Mouse (Mus musculus) cerebral cortex, adult 2 months (tissue): Measurements from ENCODE around the gene Nup210l.

Source experiments
- WGBS: fragments of 180-500 bp; shearing (Covaris S2); methylation state at CpG from one replicate; pipeline ENCODE4 v1.1.7; 2018; 5-methylcytosine and 5-hydroxymethylcytosine counted together

Nup210l gene

DNA sequence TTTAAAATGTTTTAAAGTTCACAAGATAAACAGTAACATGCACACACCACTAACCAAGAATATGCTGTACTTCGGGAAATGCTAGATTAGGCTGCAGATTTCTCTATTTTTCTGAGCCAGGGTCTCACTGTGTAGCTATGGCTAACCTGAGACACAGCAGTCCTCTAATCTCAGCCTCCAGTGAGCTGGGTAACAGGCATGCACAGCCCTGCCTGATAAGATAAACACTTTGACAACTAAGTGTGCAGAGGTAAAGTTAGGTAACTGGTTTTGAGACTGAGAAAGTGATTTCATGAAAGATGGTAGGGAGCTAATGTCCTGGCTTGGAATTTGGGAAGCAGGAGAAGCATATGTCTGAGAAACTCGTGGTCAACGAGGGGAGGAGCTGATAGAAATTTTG, 9.5 kb upstream of the Nup210l start:
- WGBS = 92% methylated on average over 3 of the region's 3 CpGs

GRCm38 (mm10) chr3:90097928-90098327, 6.0 kb upstream of the Nup210l start:
- WGBS = 48% methylated on average over 5 of the region's 5 CpGs

- 77% methylated on average over 3 of the region's 3 CpGs for WGBS
Observed at GRCm38 (mm10) chr3:90101010-90101409, 2.9 kb upstream of the Nup210l start.

DNA sequence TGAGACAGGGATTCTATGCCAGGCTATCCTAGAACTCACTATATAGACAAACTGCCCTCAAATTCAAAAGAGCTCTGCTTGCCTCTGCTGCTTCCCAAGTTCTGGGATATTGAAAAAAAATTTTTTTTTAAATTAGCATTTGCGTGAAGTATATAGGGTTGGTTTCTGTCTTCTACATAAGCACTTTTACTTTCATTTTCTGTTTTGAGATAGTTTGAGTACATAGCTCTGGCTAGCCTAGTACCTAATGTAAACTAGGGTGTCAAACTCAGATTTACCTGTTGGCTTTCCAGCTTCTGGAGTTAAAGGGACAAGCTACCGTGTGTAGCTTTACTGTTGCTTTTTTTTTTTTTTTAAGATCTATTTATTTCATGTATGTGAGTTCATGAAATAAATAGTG, 2.3 kb upstream of the Nup210l start:
- WGBS = 84% methylated on average over 2 of the region's 2 CpGs

DNA sequence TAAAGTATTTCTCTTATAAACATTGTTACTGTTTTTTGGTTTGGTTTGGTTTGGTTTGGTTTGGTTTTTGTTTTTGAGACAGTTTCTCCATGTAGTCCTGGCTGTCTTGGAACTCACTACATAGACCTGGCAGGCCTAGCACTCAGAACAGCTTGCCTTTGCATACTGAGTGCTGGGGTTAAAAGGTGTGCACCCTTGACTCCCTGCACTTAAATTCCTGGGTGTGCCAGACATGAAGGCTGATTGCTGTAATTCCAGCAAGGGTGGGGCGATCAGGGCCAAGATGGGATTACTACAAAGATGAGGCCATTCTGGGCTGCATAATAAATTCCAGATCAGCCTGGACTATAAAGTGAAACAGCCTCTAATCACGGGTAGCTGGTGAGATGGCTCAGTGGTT, 1.7 kb upstream of the Nup210l start:
- WGBS = 82% methylated on average over 2 of the region's 2 CpGs

DNA sequence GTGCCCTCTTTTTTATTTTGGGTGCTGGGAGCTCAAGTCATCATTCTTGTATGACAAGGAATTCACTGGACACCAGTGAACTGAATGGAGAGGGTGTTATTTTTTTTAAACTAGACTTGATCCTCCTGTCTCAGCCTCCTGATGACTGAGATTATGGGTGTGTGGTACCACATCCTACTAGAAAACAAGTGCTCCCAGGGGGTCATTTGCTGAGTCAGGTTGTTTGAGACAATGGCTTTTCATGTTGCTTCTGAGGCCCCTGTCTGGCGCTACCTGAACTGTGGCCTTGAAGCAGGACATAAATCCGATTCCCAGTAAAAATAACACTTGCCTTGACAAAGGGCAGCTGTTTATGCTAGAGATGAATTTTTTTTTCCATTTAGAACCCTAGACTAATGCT, 756 bp upstream of the Nup210l start:
- WGBS = 83% methylated on average over 2 of the region's 2 CpGs

GRCm38 (mm10) chr3:90111706-90112105, 7.8 kb downstream of the Nup210l start:
- 35% methylated on average over 2 of the region's 2 CpGs for WGBS

DNA sequence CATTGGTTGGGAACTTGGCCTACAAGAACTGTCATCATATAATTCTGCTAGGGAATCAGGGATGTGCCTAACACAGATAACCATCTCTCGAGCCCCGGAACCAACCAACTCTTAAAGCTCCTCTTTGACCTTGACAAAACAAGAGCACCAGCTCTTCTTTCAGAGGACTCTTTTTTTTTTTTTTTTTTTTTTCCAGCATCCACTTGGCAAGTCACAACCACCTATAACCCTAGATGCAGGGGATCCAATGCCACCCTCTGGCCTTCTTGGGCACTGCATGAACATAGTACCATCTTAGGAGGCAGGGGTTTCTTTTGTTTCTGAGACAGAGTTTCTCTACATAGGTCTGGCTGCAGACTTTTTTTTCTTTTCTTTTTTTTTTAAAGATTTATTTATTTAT, 10.4 kb downstream of the Nup210l start:
- WGBS = 76% methylated on average over 2 of the region's 2 CpGs

DNA sequence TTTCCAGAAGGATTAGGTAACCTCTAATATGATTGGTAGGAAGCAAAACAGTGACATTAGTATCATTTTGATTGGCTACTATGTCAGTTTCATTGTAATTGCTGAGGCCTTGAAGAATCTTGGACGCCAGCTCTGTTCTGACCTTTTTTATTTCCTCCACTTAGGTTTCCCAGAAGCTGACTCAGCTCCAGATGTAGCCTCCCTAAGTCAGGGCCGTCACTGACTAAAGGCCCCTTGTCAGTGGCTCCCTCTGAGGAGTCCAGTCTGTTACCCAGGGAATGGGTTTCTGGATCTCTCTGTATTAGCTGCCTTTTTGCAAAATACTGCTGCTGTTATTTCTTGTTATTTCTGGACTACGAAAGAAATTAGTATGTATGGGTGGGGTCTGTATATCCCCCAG, 11.6 kb downstream of the Nup210l start:
- WGBS = 77% methylated on average over 3 of the region's 3 CpGs

GRCm38 (mm10) chr3:90118132-90118790, 14.3 kb downstream of the Nup210l start:
- WGBS = 55% methylated on average over 13 of the region's 13 CpGs

- 74% methylated on average over 5 of the region's 5 CpGs for WGBS
Observed at GRCm38 (mm10) chr3:90122036-90122435, 18.1 kb downstream of the Nup210l start.

- WGBS = 86% methylated on average over 5 of the region's 5 CpGs
Observed at GRCm38 (mm10) chr3:90125710-90126109, 21.8 kb downstream of the Nup210l start.

DNA sequence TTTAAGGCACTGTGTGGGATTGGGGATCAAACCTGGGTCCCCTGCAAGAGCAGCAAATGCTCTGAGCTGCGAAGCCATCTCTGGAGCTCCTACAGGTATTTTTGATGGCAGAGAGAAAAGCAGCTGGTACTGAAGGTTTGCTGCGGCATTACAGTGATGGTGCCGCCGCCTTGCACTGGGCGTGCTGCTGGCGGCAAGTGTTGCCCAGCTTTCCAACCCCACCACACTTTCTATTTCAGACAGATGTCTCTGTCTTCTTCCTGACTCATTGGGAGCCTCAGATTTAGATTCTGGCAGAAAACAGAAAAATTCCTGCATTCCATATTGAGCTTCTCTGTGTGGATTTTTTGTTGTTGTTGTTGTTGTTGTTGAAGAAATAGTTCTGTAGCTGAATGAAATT, 23.9 kb downstream of the Nup210l start:
- 55% methylated on average over 6 of the region's 6 CpGs for WGBS

GRCm38 (mm10) chr3:90132745-90133144, 28.8 kb downstream of the Nup210l start:
- WGBS = 85% methylated on average over 3 of the region's 3 CpGs

DNA sequence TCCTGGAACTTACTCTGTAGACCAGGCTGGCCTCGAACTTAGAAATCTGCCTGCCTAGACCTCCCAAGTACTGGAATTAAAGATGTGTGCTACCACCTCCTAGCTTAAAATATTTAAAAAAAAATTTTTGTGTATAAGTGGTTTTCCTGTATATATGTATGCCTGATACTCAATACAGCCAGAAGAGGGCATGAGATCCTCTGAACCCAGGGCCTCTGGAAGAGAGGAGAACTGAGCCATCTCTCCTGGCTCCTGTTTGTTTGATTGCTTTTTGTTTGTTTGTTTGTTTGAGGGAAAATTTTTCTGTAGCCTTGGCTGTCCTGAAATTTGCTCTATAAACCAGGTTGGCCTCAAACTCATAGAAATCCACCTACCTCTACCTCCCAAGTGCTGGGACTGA, 29.4 kb downstream of the Nup210l start:
- 98% methylated on average over 1 of the region's 1 CpGs for WGBS

- 73% methylated on average over 3 of the region's 3 CpGs for WGBS
Observed at GRCm38 (mm10) chr3:90134483-90134882, 30.6 kb downstream of the Nup210l start.

- WGBS = 84% methylated on average over 5 of the region's 5 CpGs
Observed at GRCm38 (mm10) chr3:90134993-90135392, 31.1 kb downstream of the Nup210l start.

DNA sequence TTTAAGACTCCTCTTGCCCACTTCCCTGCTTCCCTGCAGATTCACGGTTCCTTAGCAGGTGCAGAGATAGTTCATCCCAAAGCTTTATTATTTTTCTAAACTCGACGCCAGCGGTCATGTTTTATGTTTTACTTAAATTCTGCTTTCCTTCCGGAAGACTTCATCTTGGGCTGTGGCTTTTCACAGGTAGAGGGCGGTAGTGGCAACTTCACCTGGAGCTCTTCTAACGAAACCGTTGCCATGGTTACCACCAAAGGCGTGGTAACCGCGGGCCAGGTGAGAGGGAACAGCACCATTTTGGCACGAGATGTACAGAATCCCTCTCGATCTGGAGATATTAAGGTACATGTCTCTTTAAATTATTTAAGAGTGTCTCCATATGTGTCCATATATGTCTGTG, 32.7 kb downstream of the Nup210l start:
- whole genome bisulfite sequencing = 46% methylated on average over 13 of the region's 13 CpGs

DNA sequence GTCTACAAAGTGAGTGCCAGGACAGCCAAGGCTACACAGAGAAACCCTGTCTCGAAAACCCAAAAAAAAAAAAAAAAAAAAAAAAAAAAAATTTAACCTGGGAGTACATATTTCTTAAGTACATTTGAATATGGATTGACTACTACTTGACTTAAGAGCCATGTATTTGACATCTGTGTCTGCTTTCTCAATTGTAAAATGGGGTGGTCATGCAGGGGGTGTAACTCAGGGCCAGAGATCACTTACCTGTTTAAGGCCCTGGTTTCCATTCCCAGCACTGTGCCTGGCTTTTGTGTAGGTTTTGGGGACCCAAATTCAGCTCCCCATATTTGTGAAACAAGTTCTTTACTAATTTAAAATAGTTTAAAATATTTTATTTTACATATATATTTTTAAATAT, 33.7 kb downstream of the Nup210l start:
- 63% methylated on average over 1 of the region's 1 CpGs for WGBS

DNA sequence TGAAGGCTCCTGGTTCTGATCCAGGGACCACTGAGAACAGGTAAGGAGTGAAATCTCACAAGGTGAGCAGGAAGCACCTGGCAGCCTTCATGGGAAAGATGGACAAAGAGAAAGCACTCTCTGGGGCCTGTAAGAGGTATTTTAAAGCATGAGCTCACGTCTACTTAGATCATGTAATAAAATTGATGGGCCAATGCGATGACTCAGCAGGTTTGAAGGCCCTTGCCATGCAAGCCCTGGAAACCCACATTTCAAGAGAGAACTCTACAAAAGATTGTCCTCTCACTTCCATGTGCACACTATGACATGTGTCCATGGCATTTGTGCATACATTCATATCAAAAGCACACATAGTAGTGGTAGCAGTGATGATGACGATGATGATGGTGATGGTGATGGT, 36.0 kb downstream of the Nup210l start:
- WGBS = 92% methylated on average over 3 of the region's 3 CpGs

DNA sequence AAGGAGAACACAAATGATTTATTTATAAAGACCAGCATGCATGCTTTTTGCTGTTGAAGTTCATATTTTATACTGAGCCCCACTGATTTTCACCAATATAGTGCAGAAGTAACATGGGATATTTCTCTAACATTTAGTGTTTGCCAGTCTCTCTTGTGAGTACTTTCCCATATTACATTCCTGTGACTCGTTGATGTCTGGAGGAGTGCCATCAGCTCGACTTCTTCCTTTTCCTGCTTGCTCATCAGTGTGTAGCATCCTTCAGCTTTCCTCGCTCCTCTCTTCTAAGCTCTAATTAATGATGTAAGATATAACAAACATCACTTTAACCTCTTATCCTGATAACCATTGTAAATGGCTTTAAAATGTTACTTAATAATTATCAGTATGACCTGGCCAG, 41.5 kb downstream of the Nup210l start:
- WGBS = 50% methylated on average over 3 of the region's 3 CpGs

DNA sequence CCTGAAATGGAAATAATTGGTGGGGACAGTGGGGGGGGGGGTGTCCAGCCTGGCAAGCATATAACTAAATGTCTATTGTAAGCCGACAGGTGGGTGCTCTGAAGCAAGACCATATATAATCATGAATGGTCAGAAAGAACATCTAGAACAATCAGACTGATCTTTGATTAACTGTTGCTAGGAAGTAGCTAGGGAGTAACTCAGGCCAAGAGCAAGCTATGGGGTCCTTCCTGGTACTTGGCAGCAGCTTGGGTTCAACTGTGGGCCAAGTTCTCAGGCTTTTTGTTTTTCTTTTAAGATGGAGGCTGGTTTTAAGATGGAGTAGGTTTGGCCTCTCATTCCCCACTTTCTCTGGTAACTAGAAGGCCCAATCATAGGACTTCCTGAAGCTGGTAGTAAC, 42.7 kb downstream of the Nup210l start:
- 89% methylated on average over 1 of the region's 1 CpGs for WGBS

DNA sequence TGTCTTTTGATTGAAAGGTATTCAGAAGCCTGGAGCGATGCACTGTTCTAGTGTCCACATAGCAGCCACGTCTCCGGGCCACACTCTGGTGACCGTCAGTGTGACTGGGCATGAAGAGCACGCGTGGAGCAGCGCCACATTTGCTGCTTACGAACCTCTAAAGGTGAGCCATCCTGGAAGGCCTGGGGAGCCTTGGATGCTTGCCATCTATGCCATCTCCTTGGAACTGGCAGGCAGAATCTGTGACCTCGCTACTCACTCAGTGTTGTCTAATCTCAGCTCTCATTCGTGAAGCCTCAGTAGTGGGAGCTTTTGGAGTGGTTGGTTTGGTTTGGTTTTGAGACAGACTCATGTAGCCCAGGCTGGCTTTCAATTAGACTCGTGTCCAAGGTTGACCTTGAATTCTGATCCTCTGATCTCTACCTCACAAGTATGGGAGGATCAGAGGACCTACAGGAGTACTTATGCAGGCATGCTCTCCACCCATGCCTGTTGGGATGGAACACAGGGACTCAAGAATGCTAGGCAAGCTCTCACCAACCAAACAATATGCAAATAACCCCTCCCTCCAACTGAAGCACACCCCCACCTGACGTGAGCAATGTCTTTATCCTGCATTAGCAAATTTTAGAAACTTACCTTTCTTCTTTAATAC, 47.3 kb downstream of the Nup210l start:
- WGBS = 95% methylated on average over 12 of the region's 12 CpGs

DNA sequence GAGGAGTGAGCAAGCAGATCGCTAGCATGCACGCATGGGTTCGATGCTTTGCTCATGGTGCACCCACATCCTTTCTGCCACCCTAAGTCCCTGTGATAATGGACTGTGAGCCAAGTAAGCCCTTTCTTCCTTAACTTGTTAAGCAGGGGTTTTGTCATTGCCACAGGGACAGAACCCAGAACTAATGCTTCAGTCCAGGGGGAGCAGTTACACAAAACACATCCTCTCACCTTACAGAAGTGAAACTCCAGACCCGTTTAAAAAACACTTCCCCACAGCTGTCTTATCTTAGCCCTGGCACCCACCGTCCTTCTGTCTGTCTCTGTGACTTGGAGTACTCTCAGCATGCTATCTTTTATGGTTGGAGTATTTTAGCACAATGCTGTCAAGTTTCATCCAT, 52.1 kb downstream of the Nup210l start:
- 62% methylated on average over 5 of the region's 5 CpGs for WGBS
